20 mouse cellular contexts compared by ENCODE assay signal in genomic region chr8:8050778-8051177, GRCm38 (mm10).
DNase-seq lines count a peak whose midpoint lies in the region; ATAC-seq and TF ChIP-seq lines count a peak whose summit lies in the region.
"Had no signal": no experiment of that assay in that cellular context is flagged by ENCODE, and none has a peak within 500 bp of the region (broad histone marks: within the 10 kb centered on the region; RNA-seq: fewer than 3 reads in every experiment).

No protein-coding gene starts in this region.

- no peak for DNase-seq in hindbrain, postnatal 0 days (ENCODE audit: low spot score)
- no peak for DNase-seq in lung, embryonic 14.5 days
- no peak for DNase-seq in lung, adult 2 months
- DNase-seq in intestine, embryonic 14.5 days (ENCODE audit: low spot score), result no peak
- DNase-seq in midbrain, postnatal 0 days (ENCODE audit: low spot score), result no peak
- DNase-seq in ovary, postnatal 36 days (ENCODE audit: low spot score), result no peak
- DNase-seq: adrenal gland, postnatal 36 days; cerebellum, adult 9-10 months; heart, adult 11 months; layer of hippocampus, postnatal 36 days; lung, postnatal 14 days; right cerebral cortex, postnatal 14 days; thymus, adult 2 months had no signal

- TF ChIP-seq CTCF in hindbrain, postnatal 0 days (IDR thresholded peaks at IDR 0.05; ENCODE audit: low read depth), result no peak
- no peak for TF ChIP-seq CTCF in lung, embryonic 14.5 days (IDR thresholded peaks at IDR 0.05; ENCODE audit: low read depth)
- TF ChIP-seq CTCF in lung, adult 2 months (IDR thresholded peaks at IDR 0.05; ENCODE audit: insufficient read depth, low read length), result no peak
- TF ChIP-seq CTCF in small intestine, adult 2 months (IDR thresholded peaks at IDR 0.05; ENCODE audit: extremely low read depth, insufficient read length, insufficient replicate concordance, low read depth, low read length), result no peak
- TF ChIP-seq CTCF in midbrain, postnatal 0 days (IDR thresholded peaks at IDR 0.05), result no peak

- no peak overlapping the region for H3K9ac ChIP-seq in hindbrain, embryonic 12.5 days
- H3K9ac ChIP-seq in hindbrain, postnatal 0 days (replicated peaks; ENCODE audit: low read length), result no peak overlapping the region
- no peak overlapping the region for H3K9ac ChIP-seq in lung, embryonic 14.5 days
- no peak overlapping the region for H3K9ac ChIP-seq in intestine, embryonic 14.5 days (ENCODE audit: low read length)
- no peak overlapping the region for H3K9ac ChIP-seq in midbrain, postnatal 0 days (replicated peaks; ENCODE audit: low read length, poor library complexity, severe bottlenecking)
- H3K9ac ChIP-seq: heart, embryonic 15.5 days had no signal

- 0 out of 2 replicates have a peak, but pooled peaks cover 3% of the 10 kb centered on the region for H3K27me3 ChIP-seq in hindbrain, embryonic 12.5 days
- no peaks in the 10 kb centered on the region for H3K27me3 ChIP-seq in hindbrain, postnatal 0 days (ENCODE audit: insufficient read depth, low read length)
- H3K27me3 ChIP-seq in lung, embryonic 14.5 days (ENCODE audit: insufficient read depth, low read length), result no peaks in the 10 kb centered on the region
- no peaks in the 10 kb centered on the region for H3K27me3 ChIP-seq in intestine, embryonic 14.5 days (replicated peaks; ENCODE audit: control insufficient read depth, insufficient read depth, low read length)
- no peaks in the 10 kb centered on the region for H3K27me3 ChIP-seq in small intestine, adult 2 months (ENCODE audit: control insufficient read depth, insufficient read depth, low read length)
- H3K27me3 ChIP-seq in midbrain, postnatal 0 days (ENCODE audit: insufficient read depth, low read length), result no peaks in the 10 kb centered on the region
- H3K27me3 ChIP-seq: heart, embryonic 15.5 days had no signal

- H3K9me3 ChIP-seq in hindbrain, embryonic 12.5 days (replicated peaks), result no peaks in the 10 kb centered on the region
- no peaks in the 10 kb centered on the region for H3K9me3 ChIP-seq in hindbrain, postnatal 0 days (ENCODE audit: low read length)
- no peaks in the 10 kb centered on the region for H3K9me3 ChIP-seq in lung, embryonic 14.5 days (ENCODE audit: low read depth, low read length)
- H3K9me3 ChIP-seq in intestine, embryonic 14.5 days (ENCODE audit: control insufficient read depth, low read length), result no peaks in the 10 kb centered on the region
- no peaks in the 10 kb centered on the region for H3K9me3 ChIP-seq in midbrain, postnatal 0 days (ENCODE audit: low read length)
- H3K9me3 ChIP-seq: heart, embryonic 15.5 days had no signal

- H3K4me3 ChIP-seq in hindbrain, embryonic 12.5 days, result no peak overlapping the region
- no peak overlapping the region for H3K4me3 ChIP-seq in hindbrain, postnatal 0 days (ENCODE audit: low read length)
- H3K4me3 ChIP-seq in lung, embryonic 14.5 days (ENCODE audit: low read depth, low read length), result no peak overlapping the region
- no peak overlapping the region for H3K4me3 ChIP-seq in lung, adult 2 months (replicated peaks; ENCODE audit: extremely low read depth, low read depth, low read length)
- H3K4me3 ChIP-seq in intestine, embryonic 14.5 days (ENCODE audit: low read depth, low read length), result no peak overlapping the region
- H3K4me3 ChIP-seq in small intestine, adult 2 months (ENCODE audit: low read depth, low read length), result no peak overlapping the region
- H3K4me3 ChIP-seq in midbrain, postnatal 0 days (ENCODE audit: low read depth, low read length), result no peak overlapping the region
- H3K4me3 ChIP-seq: heart, embryonic 15.5 days; myocyte had no signal

- WGBS in hindbrain, embryonic 12.5 days, result 58% methylated on average over 3 of the region's 3 CpGs
- WGBS in hindbrain, postnatal 0 days, result 59% methylated on average over 3 of the region's 3 CpGs
- 50% methylated on average over 3 of the region's 3 CpGs for WGBS in lung, embryonic 14.5 days
- 68% methylated on average over 3 of the region's 3 CpGs for WGBS in lung, adult 2 months
- WGBS in intestine, embryonic 14.5 days, result 44% methylated on average over 3 of the region's 3 CpGs
- 24% methylated on average over 3 of the region's 3 CpGs for WGBS in small intestine, adult 2 months
- 48% methylated on average over 3 of the region's 3 CpGs for WGBS in midbrain, postnatal 0 days

- H3K4me2 ChIP-seq in hindbrain, embryonic 12.5 days (replicated peaks), result no peak overlapping the region
- H3K4me2 ChIP-seq in hindbrain, postnatal 0 days (ENCODE audit: low read depth, low read length), result no peak overlapping the region
- H3K4me2 ChIP-seq in lung, embryonic 14.5 days, result no peak overlapping the region
- no peak overlapping the region for H3K4me2 ChIP-seq in intestine, embryonic 14.5 days (ENCODE audit: low read length)
- H3K4me2 ChIP-seq in midbrain, postnatal 0 days (ENCODE audit: low read depth, low read length, poor library complexity, severe bottlenecking), result no peak overlapping the region
- H3K4me2 ChIP-seq: heart, embryonic 15.5 days; liver, embryonic 11.5 days had no signal

- no peak for ATAC-seq in hindbrain, embryonic 12.5 days (ENCODE audit: low FRiP score)
- no peak for ATAC-seq in hindbrain, postnatal 0 days
- no peak for ATAC-seq in lung, embryonic 14.5 days (ENCODE audit: insufficient read depth)
- no peak for ATAC-seq in intestine, embryonic 14.5 days (replicated peaks; ENCODE audit: low FRiP score, low TSS enrichment, low read depth)
- ATAC-seq in midbrain, postnatal 0 days (ENCODE audit: low FRiP score), result no peak
- ATAC-seq: activated CD4-positive, CD25-positive, alpha-beta regulatory T cell, adult 4 months; inflammation-experienced regulatory T-cells, adult 6 months had no signal

- TF ChIP-seq POLR2A in lung, adult 2 months (IDR thresholded peaks at IDR 0.05; ENCODE audit: borderline replicate concordance, extremely low read depth, low read depth, low read length), result no peak
- no peak for TF ChIP-seq POLR2A in small intestine, adult 2 months (IDR thresholded peaks at IDR 0.05; ENCODE audit: low read depth, low read length)

- peak overlapping the region; percentile 4; the same call in 1 of the 2 replicates for H3K27ac ChIP-seq in hindbrain, embryonic 12.5 days
- H3K27ac ChIP-seq in hindbrain, postnatal 0 days, result no peak overlapping the region; the same call in 1 of the 2 replicates
- peak overlapping the region; percentile 63; the same call in 1 of the 2 replicates for H3K27ac ChIP-seq in lung, embryonic 14.5 days (ENCODE audit: low read depth)
- H3K27ac ChIP-seq in intestine, embryonic 14.5 days (ENCODE audit: low read depth), result peak overlapping the region; percentile 57; the same call in 1 of the 2 replicates
- peak overlapping the region; percentile 23 for H3K27ac ChIP-seq in small intestine, adult 2 months (ENCODE audit: insufficient read depth, low read depth, low read length)
- H3K27ac ChIP-seq in midbrain, postnatal 0 days (ENCODE audit: low read depth, low read length), result no peak overlapping the region
- H3K27ac ChIP-seq: heart, embryonic 15.5 days had no signal

- H3K4me1 ChIP-seq in hindbrain, embryonic 12.5 days, result no peaks in the 10 kb centered on the region
- H3K4me1 ChIP-seq in hindbrain, postnatal 0 days (ENCODE audit: insufficient read depth, low read length), result no peaks in the 10 kb centered on the region
- H3K4me1 ChIP-seq in lung, embryonic 14.5 days (ENCODE audit: insufficient read depth), result no peaks in the 10 kb centered on the region
- no peaks in the 10 kb centered on the region for H3K4me1 ChIP-seq in lung, adult 2 months (ENCODE audit: control insufficient read depth, insufficient read depth, low read length)
- peaks cover 8% of the 10 kb centered on the region; the same call in 1 of the 2 replicates for H3K4me1 ChIP-seq in intestine, embryonic 14.5 days (replicated peaks; ENCODE audit: control insufficient read depth, insufficient read depth, low read length)
- H3K4me1 ChIP-seq in small intestine, adult 2 months (ENCODE audit: control insufficient read depth, insufficient read depth, insufficient read length, low read length), result peaks cover 10% of the 10 kb centered on the region; the same call in 1 of the 2 replicates
- 0 out of 2 replicates have a peak, but pooled peaks cover 2% of the 10 kb centered on the region for H3K4me1 ChIP-seq in midbrain, postnatal 0 days (ENCODE audit: insufficient read depth, low read length)
- H3K4me1 ChIP-seq: heart, embryonic 15.5 days had no signal

- H3K36me3 ChIP-seq in hindbrain, embryonic 12.5 days, result no peaks in the 10 kb centered on the region
- H3K36me3 ChIP-seq in hindbrain, postnatal 0 days (ENCODE audit: insufficient read depth, low read length), result no peaks in the 10 kb centered on the region
- no peaks in the 10 kb centered on the region for H3K36me3 ChIP-seq in lung, embryonic 14.5 days (ENCODE audit: insufficient read depth)
- no peaks in the 10 kb centered on the region for H3K36me3 ChIP-seq in intestine, embryonic 14.5 days (ENCODE audit: control insufficient read depth, insufficient read depth, low read length)
- H3K36me3 ChIP-seq in small intestine, adult 2 months (ENCODE audit: control insufficient read depth, insufficient read depth, low read length), result no peaks in the 10 kb centered on the region
- H3K36me3 ChIP-seq in midbrain, postnatal 0 days (ENCODE audit: insufficient read depth, low read length), result no peaks in the 10 kb centered on the region
- H3K36me3 ChIP-seq: heart, embryonic 15.5 days had no signal

Comparison
In these comparisons a context has a peak if more than half of its experiments do, and no peak if none do; other contexts are left out.
1. H3K27ac ChIP-seq: peak in hindbrain, embryonic 12.5 days (single experiment), lung, embryonic 14.5 days (single experiment), intestine, embryonic 14.5 days (single experiment) and small intestine, adult 2 months (single experiment); none in hindbrain, postnatal 0 days (single experiment) and midbrain, postnatal 0 days (single experiment).